Mouse (Mus musculus) lung, embryonic 14.5 days (tissue): ENCODE measurements around the gene Cage1. TPM values are rescaled to one million over a fixed set of nuclear protein-coding genes. Genes with fewer than 3 reads are reported as not detected.

Source experiments
- ATAC-seq: fragments of 200-750 bp; cut with Nextera tagmentation; 2 replicates; pipeline ENCODE4 v1.8.0; 2017; ENCODE audit warnings: mild to moderate bottlenecking, moderate TSS enrichment, moderate library complexity; ENCODE audit not compliant: insufficient read depth
- DNase-seq: peaks from one replicate; pipeline ENCODE4 v3.0.0-alpha.2; 2015
- H3K27ac ChIP-seq: fragments of 300-500 bp; sonication (generic); 2 replicates; pipeline ENCODE4 v1.5.1; 2014; ENCODE audit warnings: low read depth, mild to moderate bottlenecking, moderate library complexity
- H3K27me3 ChIP-seq: fragments of 300-500 bp; sonication (generic); 2 replicates; pipeline ENCODE4 v1.6.1; 2014; ENCODE audit warnings: low read length, control low read depth; ENCODE audit not compliant: insufficient read depth
- H3K36me3 ChIP-seq: fragments of 300-500 bp; sonication (generic); 2 replicates; pipeline ENCODE4 v1.6.1; 2014; ENCODE audit warnings: control low read depth; ENCODE audit not compliant: insufficient read depth
- H3K4me1 ChIP-seq: fragments of 300-500 bp; sonication (generic); 2 replicates; pipeline ENCODE4 v1.6.1; 2014; ENCODE audit warnings: antibody characterized with exemption, control low read depth; ENCODE audit not compliant: insufficient read depth
- H3K4me2 ChIP-seq: fragments of 300-500 bp; sonication (generic); 2 replicates; pipeline ENCODE4 v1.6.1; 2014; ENCODE audit warnings: mild to moderate bottlenecking
- H3K4me3 ChIP-seq: fragments of 300-500 bp; sonication (generic); 2 replicates; pipeline ENCODE4 v1.5.1; 2014; ENCODE audit warnings: low read depth, low read length
- H3K9ac ChIP-seq: fragments of 300-500 bp; sonication (generic); 2 replicates; pipeline ENCODE4 v1.6.1; 2014
- H3K9me3 ChIP-seq: fragments of 300-500 bp; sonication (generic); 2 replicates; pipeline ENCODE4 v1.6.1; 2016; ENCODE audit warnings: low read depth, low read length, control low read depth
- CTCF ChIP-seq: IDR thresholded peaks from 2 replicates; pipeline ENCODE4 v1.5.1; 2016; ENCODE audit warnings: antibody characterized with exemption, low read depth
- WGBS: fragments of 180-500 bp; shearing (Covaris S2); extraction: QIAGEN DNeasy Blood & Tissue Kit; methylation state at CpG from one replicate; pipeline ENCODE4 v1.1.7; 2014; 5-methylcytosine and 5-hydroxymethylcytosine counted together
- polyA plus RNA-seq: library from polyadenylated mRNA; unstranded; fragments of >200 nt; fragmentation: Nextera tagmentation; extraction: Ambion mirVana; gene quantifications from 2 replicates; pipeline ENCODE4 v1.2.1, GENCODE M21; 2014

Cage1 gene
- 0.80 and 1.1 TPM in 2 replicates for polyA plus RNA-seq

- H3K4me3 ChIP-seq = peak within 1 kb of the TSS; percentile 77
- H3K27me3 ChIP-seq = no peaks in the 10 kb centered on the region
- H3K9ac ChIP-seq = peak within 1 kb of the TSS; percentile 85
- TF ChIP-seq CTCF = peak; percentile 45
- H3K36me3 ChIP-seq = peaks cover 27% of the 10 kb centered on the region
- 0 out of 2 replicates have a peak, but pooled peaks cover 5% of the 10 kb centered on the region for H3K4me1 ChIP-seq
- peak within 1 kb of the TSS; percentile 81 for H3K27ac ChIP-seq
- H3K4me2 ChIP-seq = peak within 1 kb of the TSS; percentile 94
- H3K9me3 ChIP-seq = no peaks in the 10 kb centered on the region
- DNase-seq (peak; percentile 99), ATAC-seq (peak; percentile 96)
- WGBS = under 1% methylated on average over 47 of the region's 47 CpGs
These were observed at the start of gene Cage1 for GRCm38 (mm10) chr13:38037044-38037687. TSS of gene Cage1 (minus strand) at chr13:38037069.

GRCm38 (mm10) chr13:38081161-38081560, 44.3 kb upstream of the Cage1 start:
- DNase-seq (no peak), ATAC-seq (no peak)
- WGBS = 70% methylated on average over 7 of the region's 7 CpGs
- H3K9ac ChIP-seq = no peak overlapping the region
- no peak for TF ChIP-seq CTCF
- no peak overlapping the region for H3K4me3 ChIP-seq
- no peaks in the 10 kb centered on the region for H3K9me3 ChIP-seq
- H3K27me3 ChIP-seq = no peaks in the 10 kb centered on the region
- no peaks in the 10 kb centered on the region for H3K36me3 ChIP-seq
- no peaks in the 10 kb centered on the region for H3K4me1 ChIP-seq
- H3K27ac ChIP-seq = no peak overlapping the region
- no peak overlapping the region for H3K4me2 ChIP-seq

- Histone ChIP-seq H3K9ac (no peak overlapping the region), H3K4me1 (no peaks in the 10 kb centered on the region), H3K4me3 (no peak overlapping the region), H3K27me3 (no peaks in the 10 kb centered on the region), H3K9me3 (no peaks in the 10 kb centered on the region), H3K36me3 (no peaks in the 10 kb centered on the region), H3K4me2 (no peak overlapping the region), H3K27ac (no peak overlapping the region)
- ATAC-seq (no peak), DNase-seq (no peak)
- 81% methylated on average over 14 of the region's 14 CpGs for WGBS
- no peak for TF ChIP-seq CTCF
These were observed 43.9 kb upstream of the Cage1 start for GRCm38 (mm10) chr13:38080725-38081124.

- no peak for ATAC-seq
- no peaks in the 10 kb centered on the region for H3K4me1 ChIP-seq
- H3K9ac ChIP-seq = no peak overlapping the region
- no peaks in the 10 kb centered on the region for H3K36me3 ChIP-seq
- no peak for DNase-seq
- H3K9me3 ChIP-seq = no peaks in the 10 kb centered on the region
- WGBS = 48% methylated on average over 9 of the region's 9 CpGs
- no peaks in the 10 kb centered on the region for H3K27me3 ChIP-seq
- no peak overlapping the region for H3K4me3 ChIP-seq
- no peak for TF ChIP-seq CTCF
- no peak overlapping the region for H3K27ac ChIP-seq
- no peak overlapping the region for H3K4me2 ChIP-seq
These were observed 43.1 kb upstream of the Cage1 start for GRCm38 (mm10) chr13:38080014-38080413.

GRCm38 (mm10) chr13:38079366-38079765, 42.5 kb upstream of the Cage1 start:
- H3K4me3 ChIP-seq = no peak overlapping the region
- no peak for DNase-seq
- TF ChIP-seq CTCF = no peak
- ATAC-seq = no peak
- H3K9ac ChIP-seq = no peak overlapping the region
- no peaks in the 10 kb centered on the region for H3K9me3 ChIP-seq
- H3K27me3 ChIP-seq = no peaks in the 10 kb centered on the region
- no peak overlapping the region for H3K27ac ChIP-seq
- 64% methylated on average over 5 of the region's 5 CpGs for WGBS
- no peaks in the 10 kb centered on the region for H3K4me1 ChIP-seq
- no peak overlapping the region for H3K4me2 ChIP-seq
- H3K36me3 ChIP-seq = no peaks in the 10 kb centered on the region

- no peaks in the 10 kb centered on the region for H3K36me3 ChIP-seq
- H3K4me2 ChIP-seq = no peak overlapping the region
- H3K27me3 ChIP-seq = no peaks in the 10 kb centered on the region
- no peaks in the 10 kb centered on the region for H3K9me3 ChIP-seq
- H3K27ac ChIP-seq = no peak overlapping the region
- 48% methylated on average over 6 of the region's 6 CpGs for WGBS
- H3K9ac ChIP-seq = no peak overlapping the region
- ATAC-seq (no peak), DNase-seq (no peak)
- H3K4me1 ChIP-seq = no peaks in the 10 kb centered on the region
- H3K4me3 ChIP-seq = no peak overlapping the region
- no peak for TF ChIP-seq CTCF
These were observed 42.0 kb upstream of the Cage1 start for GRCm38 (mm10) chr13:38078836-38079235.

GRCm38 (mm10) chr13:38077113-38077512, 40.2 kb upstream of the Cage1 start:
- H3K27ac ChIP-seq = no peak overlapping the region
- no peaks in the 10 kb centered on the region for H3K36me3 ChIP-seq
- TF ChIP-seq CTCF = no peak
- no peaks in the 10 kb centered on the region for H3K27me3 ChIP-seq
- H3K9me3 ChIP-seq = no peaks in the 10 kb centered on the region
- 22% methylated on average over 11 of the region's 11 CpGs for WGBS
- ATAC-seq (no peak), DNase-seq (peak; percentile 62)
- H3K9ac ChIP-seq = no peak overlapping the region
- no peak overlapping the region for H3K4me3 ChIP-seq
- no peak overlapping the region for H3K4me2 ChIP-seq
- no peaks in the 10 kb centered on the region for H3K4me1 ChIP-seq
